Mouse (Mus musculus): ENCODE data around the gene Eme1. TPM values are rescaled to one million over a fixed set of nuclear protein-coding genes. Genes with fewer than 3 reads are reported as not detected.
A peak's percentile ranks its signal among the peaks of the same experiment; 100 is the strongest.

Gene Eme1
- total and polyA plus RNA-seq, 3 experiments, result 36.8 to 45.9 (median 40.8) TPM

DNA sequence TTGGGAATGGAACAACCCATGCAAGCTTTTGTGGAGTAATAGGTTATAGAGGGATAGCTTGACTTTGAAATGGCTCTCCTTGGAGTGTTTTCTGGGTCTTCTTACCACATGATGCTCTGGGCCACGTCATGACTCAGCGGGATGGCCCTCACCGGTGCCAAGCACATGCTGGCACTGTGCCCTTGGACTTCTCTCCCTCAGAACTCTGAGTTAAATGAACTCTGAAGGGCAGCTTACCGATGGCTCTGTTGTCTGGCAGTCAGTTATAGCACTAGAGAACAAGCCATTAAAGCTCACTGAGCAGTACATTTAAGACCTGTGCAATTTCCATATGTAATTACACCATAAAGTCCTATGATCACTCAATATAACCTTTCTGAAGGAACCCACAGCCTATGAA, 56.4 kb downstream of the Eme1 start:
- in situ Hi-C loops (cut with MboI; ENCODE audit: low pct_ligation_motif_present, low pct_unique_long_range_greater_than_20kb, low sequenced_read_pairs), result no loop called here

DNA sequence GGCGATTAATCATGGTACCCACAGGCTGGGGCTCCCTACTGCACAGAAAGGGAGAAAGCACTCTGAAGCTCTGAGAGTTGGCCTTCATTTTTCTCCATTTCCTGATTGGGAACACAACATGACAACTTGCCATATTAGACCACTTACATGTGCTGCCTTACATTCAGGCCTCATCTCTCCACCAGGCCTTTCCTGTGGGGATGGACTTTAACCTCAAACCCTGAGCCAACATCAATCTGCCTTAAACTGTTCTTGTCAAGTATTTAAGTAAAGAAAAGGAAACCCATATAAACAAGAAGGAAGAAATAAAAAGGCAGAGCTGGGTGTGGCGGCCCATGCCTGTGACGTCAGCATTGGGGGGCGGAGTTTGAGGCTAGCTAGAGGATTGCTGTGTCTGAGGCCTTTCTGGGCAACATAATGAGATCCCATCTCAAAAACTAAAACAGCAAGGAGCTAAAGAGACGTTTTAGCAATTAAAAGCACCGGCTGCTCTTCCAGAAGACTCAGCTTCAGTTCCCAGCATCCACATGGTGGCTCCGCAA, 57.4 kb downstream of the Eme1 start:
- no peak overlapping the region for H3K4me2 ChIP-seq (ENCODE audit: insufficient read depth, low read depth, poor library complexity, severe bottlenecking)
- H3K9ac ChIP-seq (ENCODE audit: insufficient read depth, low read depth), result no peak overlapping the region
- peaks cover 11 to 46% of the 10 kb centered on the region in 2 experiments for H3K4me1 ChIP-seq (ENCODE audit: control insufficient read depth in 1 of 2, insufficient read depth in 2 of 2)
- H3K79me2 ChIP-seq (replicated peaks; ENCODE audit: control insufficient read depth, extremely low read depth, insufficient read depth, poor library complexity, severe bottlenecking), result no peaks in the 10 kb centered on the region
- TF ChIP-seq RCOR1 (conservative IDR thresholded peaks at IDR 0.05; ENCODE audit: low read depth, low read length) (no peak), ZC3H11A (IDR thresholded peaks at IDR 0.05; ENCODE audit: low read depth, low read length) (no peak), KAT2A (IDR thresholded peaks at IDR 0.05; ENCODE audit: insufficient replicate concordance, low read length) (no peak), ZNF384 (IDR thresholded peaks at IDR 0.05; ENCODE audit: low read depth, low read length) (no peak), JUN (IDR thresholded peaks at IDR 0.05; ENCODE audit: insufficient read depth, low read depth, low read length) (no peak), POLR2AphosphoS2 (IDR thresholded peaks at IDR 0.05; ENCODE audit: low read depth, low read length) (no peak), IRF4 (IDR thresholded peaks at IDR 0.05; ENCODE audit: low read depth, low read length) (no peak), MAFK (IDR thresholded peaks at IDR 0.05; ENCODE audit: insufficient replicate concordance, low read length) (no peak), PAX5 (IDR thresholded peaks at IDR 0.05; ENCODE audit: low read length) (no peak), SMC3 (IDR thresholded peaks at IDR 0.05; ENCODE audit: low read depth, low read length) (no peak), TBP (conservative IDR thresholded peaks at IDR 0.05; ENCODE audit: low read depth, low read length) (no peak), USF2 (conservative IDR thresholded peaks at IDR 0.05; ENCODE audit: low read depth, low read length) (no peak), CHD2 (IDR thresholded peaks at IDR 0.05; ENCODE audit: low read length) (no peak), CTCF (conservative IDR thresholded peaks at IDR 0.05 in 1 of 2, IDR thresholded peaks at IDR 0.05 in 1 of 2; ENCODE audit: low read depth in 2 of 2, low read length in 2 of 2) (no peak), GABPA (IDR thresholded peaks at IDR 0.05; ENCODE audit: insufficient replicate concordance, low read depth, low read length) (no peak), MYC (IDR thresholded peaks at IDR 0.05; ENCODE audit: low read depth, low read length) (no peak)
- no peak overlapping the region for H3K4me3 ChIP-seq (replicated peaks in 1 of 3; ENCODE audit: low read depth in 2 of 3, low read length in 2 of 3, poor library complexity in 1 of 3)
- no peaks in the 10 kb centered on the region for H3K27me3 ChIP-seq (replicated peaks)
- no peak overlapping the region for H3K27ac ChIP-seq (ENCODE audit: insufficient read depth, low read depth)
- DNase-seq (ENCODE audit: extremely low read depth), result peak; percentile 47
- dilution Hi-C loops (cut with MboI; ENCODE audit: extremely low pct_ligation_motif_present, extremely low pct_unique_long_range_greater_than_20kb, low sequenced_read_pairs), result no loop called here
- in situ Hi-C loops (cut with MboI; ENCODE audit: low pct_ligation_motif_present, low pct_unique_long_range_greater_than_20kb, low sequenced_read_pairs), result no loop called here
- H3K9me3 ChIP-seq (replicated peaks; ENCODE audit: low read length), result no peaks in the 10 kb centered on the region
- peaks cover 0 to 46% of the 10 kb centered on the region in 2 experiments for H3K36me3 ChIP-seq (replicated peaks in 1 of 2; ENCODE audit: control insufficient read depth in 1 of 2, insufficient read depth in 1 of 2, low read length in 1 of 2)

More for the DNA sequence above, 56.4 kb downstream of the Eme1 start:
- DNase-seq (ENCODE audit: extremely low read depth), result no peak
- H3K9me3 ChIP-seq (replicated peaks; ENCODE audit: low read length), result no peaks in the 10 kb centered on the region
- H3K79me2 ChIP-seq (replicated peaks; ENCODE audit: control insufficient read depth, extremely low read depth, insufficient read depth, poor library complexity, severe bottlenecking), result no peaks in the 10 kb centered on the region
- H3K4me2 ChIP-seq (ENCODE audit: insufficient read depth, low read depth, poor library complexity, severe bottlenecking), result no peak overlapping the region
- H3K4me3 ChIP-seq (replicated peaks in 1 of 3; ENCODE audit: low read depth in 2 of 3, low read length in 2 of 3, poor library complexity in 1 of 3), result no peak overlapping the region
- H3K9ac ChIP-seq (ENCODE audit: insufficient read depth, low read depth), result no peak overlapping the region
- dilution Hi-C loops (cut with MboI; ENCODE audit: extremely low pct_ligation_motif_present, extremely low pct_unique_long_range_greater_than_20kb, low sequenced_read_pairs), result no loop called here
- no peaks in the 10 kb centered on the region for H3K27me3 ChIP-seq (replicated peaks)
- peaks cover 0 to 40% of the 10 kb centered on the region in 2 experiments for H3K36me3 ChIP-seq (replicated peaks in 1 of 2; ENCODE audit: control insufficient read depth in 1 of 2, insufficient read depth in 1 of 2, low read length in 1 of 2)
- no peak overlapping the region for H3K27ac ChIP-seq (ENCODE audit: insufficient read depth, low read depth)
- no peak for TF ChIP-seq IRF4 (IDR thresholded peaks at IDR 0.05; ENCODE audit: low read depth, low read length)
- H3K4me1 ChIP-seq (ENCODE audit: control insufficient read depth in 1 of 2, insufficient read depth in 2 of 2), result peaks cover 8 to 43% of the 10 kb centered on the region in 2 experiments

Other genes with a start within 250 kb of the Eme1 start
- gene Cacna1g, start 179.8 kb downstream of the Eme1 start, total RNA-seq (2012; rRNA removed), result 0.59 and 1.7 TPM in 2 replicates
- gene Cacna1g, start 179.8 kb downstream of the Eme1 start, total RNA-seq (2014; rRNA removed), result 0.97 and 2.4 TPM in 2 replicates
- gene Cacna1g, start 179.8 kb downstream of the Eme1 start, polyA plus RNA-seq (2012; ENCODE audit: insufficient read length, low read depth), result 3.7 and 4.1 TPM in 2 replicates
- not detected in 2 replicates for gene Spata20, start 167.8 kb downstream of the Eme1 start, total RNA-seq (2012; rRNA removed)
- not detected in 2 replicates for gene Spata20, start 167.8 kb downstream of the Eme1 start, total RNA-seq (2014; rRNA removed)
- not detected in 2 replicates for gene Spata20, start 167.8 kb downstream of the Eme1 start, polyA plus RNA-seq (2012; ENCODE audit: insufficient read length, low read depth)
- gene Epn3, start 154.0 kb downstream of the Eme1 start, total RNA-seq (2012; rRNA removed), result 0.04 TPM in 1 of 2 replicates, not detected in the other
- 0.05 TPM in 1 of 2 replicates, not detected in the other for gene Epn3, start 154.0 kb downstream of the Eme1 start, total RNA-seq (2014; rRNA removed)
- 0.11 and 0.19 TPM in 2 replicates for gene Epn3, start 154.0 kb downstream of the Eme1 start, polyA plus RNA-seq (2012; ENCODE audit: insufficient read length, low read depth)
- 1.3 and 3.1 TPM in 2 replicates for gene Mycbpap, start 132.2 kb downstream of the Eme1 start, total RNA-seq (2012; rRNA removed)
- gene Mycbpap, start 132.2 kb downstream of the Eme1 start, total RNA-seq (2014; rRNA removed), result 0.08 and 0.43 TPM in 2 replicates
- gene Mycbpap, start 132.2 kb downstream of the Eme1 start, polyA plus RNA-seq (2012; ENCODE audit: insufficient read length, low read depth), result 0.98 and 1.1 TPM in 2 replicates
- 6.0 and 7.3 TPM in 2 replicates for gene Rsad1, start 104.7 kb downstream of the Eme1 start, total RNA-seq (2012; rRNA removed)
- gene Rsad1, start 104.7 kb downstream of the Eme1 start, total RNA-seq (2014; rRNA removed), result 7.2 and 9.3 TPM in 2 replicates
- 8.6 and 9.2 TPM in 2 replicates for gene Rsad1, start 104.7 kb downstream of the Eme1 start, polyA plus RNA-seq (2012; ENCODE audit: insufficient read length, low read depth)
- gene Chad, start 88.9 kb downstream of the Eme1 start, total RNA-seq (2012; rRNA removed), result 0.13 and 0.17 TPM in 2 replicates
- gene Chad, start 88.9 kb downstream of the Eme1 start, total RNA-seq (2014; rRNA removed), result not detected in 2 replicates
- 0.41 and 0.53 TPM in 2 replicates for gene Chad, start 88.9 kb downstream of the Eme1 start, polyA plus RNA-seq (2012; ENCODE audit: insufficient read length, low read depth)
- 4.9 and 7.5 TPM in 2 replicates for gene Acsf2, start 52.1 kb downstream of the Eme1 start, total RNA-seq (2012; rRNA removed)
- gene Acsf2, start 52.1 kb downstream of the Eme1 start, total RNA-seq (2014; rRNA removed), result 4.1 and 4.5 TPM in 2 replicates
- gene Acsf2, start 52.1 kb downstream of the Eme1 start, polyA plus RNA-seq (2012; ENCODE audit: insufficient read length, low read depth), result 24.1 and 25.7 TPM in 2 replicates
- gene Lrrc59, start 24.2 kb downstream of the Eme1 start, total RNA-seq (2012; rRNA removed), result 324 and 412 TPM in 2 replicates
- gene Lrrc59, start 24.2 kb downstream of the Eme1 start, total RNA-seq (2014; rRNA removed), result 325 and 338 TPM in 2 replicates
- 452 and 493 TPM in 2 replicates for gene Lrrc59, start 24.2 kb downstream of the Eme1 start, polyA plus RNA-seq (2012; ENCODE audit: insufficient read length, low read depth)
- 104 and 114 TPM in 2 replicates for gene Mrpl27, start 197 bp downstream of the Eme1 start, total RNA-seq (2012; rRNA removed)
- gene Mrpl27, start 197 bp downstream of the Eme1 start, total RNA-seq (2014; rRNA removed), result 128 and 139 TPM in 2 replicates
- gene Mrpl27, start 197 bp downstream of the Eme1 start, polyA plus RNA-seq (2012; ENCODE audit: insufficient read length, low read depth), result 86.6 and 95.2 TPM in 2 replicates
- gene Xylt2, start 23.6 kb upstream of the Eme1 start, total RNA-seq (2012; rRNA removed), result 15.5 and 20.2 TPM in 2 replicates
- 10.1 and 11.2 TPM in 2 replicates for gene Xylt2, start 23.6 kb upstream of the Eme1 start, total RNA-seq (2014; rRNA removed)
- 15.2 and 16.3 TPM in 2 replicates for gene Xylt2, start 23.6 kb upstream of the Eme1 start, polyA plus RNA-seq (2012; ENCODE audit: insufficient read length, low read depth)
- not detected in 2 replicates for gene Gm11541, start 50.5 kb upstream of the Eme1 start, total RNA-seq (2012; rRNA removed)
- 0.17 TPM in 1 of 2 replicates, not detected in the other for gene Gm11541, start 50.5 kb upstream of the Eme1 start, total RNA-seq (2014; rRNA removed)
- gene Gm11541, start 50.5 kb upstream of the Eme1 start, polyA plus RNA-seq (2012; ENCODE audit: insufficient read length, low read depth), result not detected in 2 replicates
- gene Cdc34b, start 87.8 kb upstream of the Eme1 start, total RNA-seq (2012; rRNA removed), result 0.21 TPM in 1 of 2 replicates, not detected in the other
- gene Cdc34b, start 87.8 kb upstream of the Eme1 start, total RNA-seq (2014; rRNA removed), result 0.19 TPM in 1 of 2 replicates, not detected in the other
- gene Cdc34b, start 87.8 kb upstream of the Eme1 start, polyA plus RNA-seq (2012; ENCODE audit: insufficient read length, low read depth), result not detected in 2 replicates
- 0.17 TPM in 1 of 2 replicates, not detected in the other for gene Tmem92, start 128.7 kb upstream of the Eme1 start, total RNA-seq (2012; rRNA removed)
- not detected in 2 replicates for gene Tmem92, start 128.7 kb upstream of the Eme1 start, total RNA-seq (2014; rRNA removed)
- gene Tmem92, start 128.7 kb upstream of the Eme1 start, polyA plus RNA-seq (2012; ENCODE audit: insufficient read length, low read depth), result not detected in 2 replicates

Data from CH12.LX (cell line).